Mouse (Mus musculus) gastrocnemius, adult 2 months (tissue): ENCODE results near the gene Gm20388. TPM values are rescaled to one million over a fixed set of nuclear protein-coding genes. Genes with fewer than 3 reads are reported as not detected.
"Not testable (repeated sequence)": the region's sequence is repeated elsewhere in the genome, so short reads cannot be mapped to it uniquely, and the experiment has no call there.

ENCODE experiments used
- DNase-seq: peaks from one replicate; pipeline ENCODE4 v3.0.0; 2022
- H3K27ac ChIP-seq: fragments of 200-600 bp; 2 replicates; pipeline ENCODE4 v1.8.1; 2022; ENCODE audit warnings: mild to moderate bottlenecking
- H3K4me3 ChIP-seq: fragments of 200-600 bp; 2 replicates; pipeline ENCODE4 v1.8.1; 2022; ENCODE audit warnings: mild to moderate bottlenecking, moderate library complexity
- CTCF ChIP-seq: fragments of 200-600 bp; IDR thresholded peaks from 2 replicates; pipeline ENCODE4 v1.8.1; 2022; ENCODE audit warnings: antibody characterized with exemption, mild to moderate bottlenecking, moderate library complexity
- intact Hi-C: fragments of 180-260 bp; cut with DNase I; formaldehyde crosslinking; loops from one replicate; pipeline ENCODE4 v1.15.1; 2025
- total RNA-seq, 2 experiments: library from RNA; stranded (reverse); gene quantifications; 2 replicates each; pipeline ENCODE4 v1.2.3; 2021

The Gm20388 gene
- total RNA-seq, 2 experiments from 2014 or later, result 6.1 to 15.0 TPM

DNA sequence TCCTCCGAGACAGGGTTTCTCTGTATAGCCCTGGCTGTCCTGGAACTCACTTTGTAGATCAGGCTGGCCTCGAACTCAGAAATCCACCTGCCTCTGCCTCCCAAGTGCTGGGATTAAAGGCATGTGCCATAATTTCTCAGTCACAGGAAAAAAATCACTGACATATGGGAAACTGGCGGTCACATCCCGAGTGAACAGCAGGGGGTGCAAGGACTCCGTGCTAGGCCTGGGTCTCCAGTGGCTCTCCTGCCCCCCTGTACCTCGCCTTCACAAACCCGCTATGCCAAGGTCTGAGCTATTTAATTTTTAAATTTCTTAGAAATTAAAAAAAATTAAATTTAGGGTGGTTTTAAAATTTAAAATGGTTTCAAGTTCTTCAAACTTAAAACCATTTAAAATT is 769.8 kb downstream of the Gm20388 start:
- peak; percentile 61 for DNase-seq
- not testable (repeated sequence) for H3K4me3 ChIP-seq, H3K27ac ChIP-seq
- peak; percentile 62 for TF ChIP-seq CTCF
- intact Hi-C loops, result loop anchor here (5.0 kb wide), 1 partner anchor 57 kb away; the partner anchor contains the start of gene Irf8

GRCm38 (mm10) chr8:120681113-120681512 is 770.5 kb downstream of the Gm20388 start:
- no peak overlapping the region for H3K4me3 ChIP-seq
- 0 out of 2 replicates have a peak overlapping the region, but pooled peaks have one; percentile 4 for H3K27ac ChIP-seq
- intact Hi-C loops, result loop anchor here (5.0 kb wide), 1 partner anchor 56 kb away; the partner anchor contains the start of gene Irf8
- peak; percentile 73 for DNase-seq
- no peak for TF ChIP-seq CTCF

DNA sequence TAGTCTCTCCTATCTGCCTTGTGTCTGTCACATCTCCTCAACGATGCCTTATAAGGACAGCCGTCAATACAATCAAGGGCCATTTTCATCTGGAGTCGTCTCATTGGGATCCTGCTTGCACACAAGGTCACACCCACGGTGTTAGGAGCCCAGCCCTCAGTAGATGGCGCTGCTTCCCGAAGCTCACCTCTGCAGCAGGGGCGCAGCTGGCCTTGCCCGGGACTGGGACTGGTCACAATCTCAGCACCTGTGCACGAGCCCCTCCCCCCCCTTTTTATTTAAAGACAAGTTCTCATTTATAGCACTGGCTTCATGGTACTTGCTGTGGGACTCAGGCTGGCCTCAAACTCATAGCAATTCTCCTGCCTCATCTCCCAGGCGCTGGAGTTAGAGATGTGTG is 773.0 kb downstream of the Gm20388 start:
- DNase-seq, result peak; percentile 89
- Histone ChIP-seq H3K4me3 (no peak overlapping the region), H3K27ac (no peak overlapping the region)
- intact Hi-C loops, result loop anchor here (5.0 kb wide), 1 partner anchor 54 kb away; the partner anchor contains the start of gene Irf8
- peak; percentile 87 for TF ChIP-seq CTCF

- no peak for DNase-seq
- Histone ChIP-seq H3K27ac (0 out of 2 replicates have a peak overlapping the region, but pooled peaks have one; percentile 73), H3K4me3 (no peak overlapping the region)
- intact Hi-C loops, result loop anchor here (5.0 kb wide), 1 partner anchor 53 kb away; the partner anchor contains the start of gene Irf8
- no peak for TF ChIP-seq CTCF
These were observed 773.4 kb downstream of the Gm20388 start for GRCm38 (mm10) chr8:120684082-120684481.

DNA sequence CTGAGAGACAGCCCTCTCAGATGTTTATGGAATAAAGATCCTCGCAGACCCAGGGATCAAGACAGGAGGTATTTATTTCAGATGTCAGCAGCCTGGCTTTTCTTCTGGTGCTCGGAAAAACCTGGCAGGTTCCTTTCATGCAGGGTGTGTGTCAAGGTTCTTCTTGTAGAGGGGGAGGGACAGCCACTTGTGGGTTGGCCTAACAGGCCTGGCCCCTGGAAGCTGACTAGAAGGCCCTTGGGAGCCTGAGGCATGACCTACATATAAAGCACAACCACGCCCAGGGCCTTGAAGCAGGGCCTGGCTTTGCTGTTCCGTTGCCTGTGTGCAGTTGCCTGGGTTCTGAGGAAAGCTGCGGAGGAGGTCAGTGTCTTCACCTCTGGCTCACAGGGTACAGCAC is 774.5 kb downstream of the Gm20388 start:
- H3K4me3 ChIP-seq, result peak overlapping the region; percentile 38
- TF ChIP-seq CTCF, result no peak
- DNase-seq, result peak; percentile 81
- intact Hi-C loops, result no loop called here
- peak overlapping the region; percentile 73 for H3K27ac ChIP-seq

DNA sequence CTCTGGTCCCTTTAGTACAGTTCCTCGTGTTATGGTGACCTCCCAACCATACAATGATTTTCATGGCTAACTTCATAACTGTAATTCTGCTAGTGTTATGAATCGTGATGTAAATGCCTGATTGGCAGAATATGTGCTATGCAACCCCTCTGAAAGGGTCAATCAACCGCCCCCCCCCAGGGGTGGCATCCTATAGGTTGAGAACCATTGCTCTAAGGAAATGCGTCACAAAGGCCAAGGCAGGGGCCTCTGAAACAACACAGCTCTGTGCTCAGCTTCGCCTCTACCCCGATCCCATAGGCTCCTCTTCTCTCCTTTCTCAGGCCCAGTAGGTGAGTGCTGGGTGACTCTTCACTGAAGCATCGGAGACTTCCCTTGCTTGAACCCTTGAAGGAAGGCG is 775.0 kb downstream of the Gm20388 start:
- H3K4me3 ChIP-seq, result peak overlapping the region; percentile 38
- intact Hi-C loops, result no loop called here
- peak overlapping the region; percentile 73 for H3K27ac ChIP-seq

GRCm38 (mm10) chr8:120686051-120686450 is 775.4 kb downstream of the Gm20388 start:
- H3K27ac ChIP-seq, result peak overlapping the region; percentile 73
- TF ChIP-seq CTCF, result no peak
- H3K4me3 ChIP-seq, result no peak overlapping the region; the same call in 1 of the 2 replicates
- intact Hi-C loops, result no loop called here
- DNase-seq, result peak; percentile 63

More for the DNA sequence above, 775.0 kb downstream of the Gm20388 start:
- TF ChIP-seq CTCF, result no peak
- no peak for DNase-seq

DNA sequence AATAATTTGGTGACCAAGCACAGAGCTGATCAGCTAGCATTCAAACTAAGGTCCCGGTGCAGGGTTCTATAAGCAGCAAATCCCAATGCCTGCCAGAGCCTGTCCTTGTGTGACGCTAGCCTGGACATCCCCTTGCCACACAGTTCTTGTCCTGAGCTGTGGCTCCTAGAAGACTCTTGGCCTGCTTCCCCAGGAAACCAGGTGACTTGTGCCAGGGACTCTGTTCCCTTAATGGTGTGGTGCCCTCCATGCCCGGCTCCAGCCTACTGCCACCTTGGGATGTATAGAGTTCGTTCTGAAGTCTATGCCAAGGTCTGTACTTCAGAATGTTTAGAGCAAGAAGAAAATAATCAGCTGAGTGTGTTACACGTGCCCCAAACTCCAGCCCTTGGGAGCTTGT is 775.9 kb downstream of the Gm20388 start:
- peak; percentile 25 for DNase-seq
- H3K27ac ChIP-seq, result peak overlapping the region; percentile 73; the same call in 1 of the 2 replicates
- TF ChIP-seq CTCF, result no peak
- H3K4me3 ChIP-seq, result no peak overlapping the region
- intact Hi-C loops, result no loop called here

DNA sequence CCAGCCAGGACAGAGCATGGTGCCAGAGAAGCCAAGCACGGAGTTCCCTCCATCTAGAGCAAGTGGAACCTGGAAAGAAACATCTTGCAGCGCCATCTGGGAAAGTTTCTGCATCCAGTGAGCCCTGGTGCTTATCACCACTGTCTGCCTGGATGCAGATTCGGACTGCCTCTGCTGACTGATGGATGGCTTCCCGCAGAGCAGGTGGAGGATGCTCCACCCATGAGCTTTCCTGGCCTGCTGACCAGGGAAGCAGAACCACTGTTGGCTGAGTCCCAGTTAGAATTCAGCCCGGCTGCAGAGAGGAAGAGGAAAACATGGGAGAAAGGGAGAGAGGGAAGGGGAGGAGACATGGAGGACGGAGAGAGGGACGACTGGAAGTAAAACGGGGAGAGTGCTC is 777.1 kb downstream of the Gm20388 start:
- DNase-seq, result peak; percentile 66
- Histone ChIP-seq H3K27ac (peak overlapping the region; percentile 9; the same call in 1 of the 2 replicates), H3K4me3 (no peak overlapping the region)
- no peak for TF ChIP-seq CTCF
- intact Hi-C loops, result no loop called here

DNA sequence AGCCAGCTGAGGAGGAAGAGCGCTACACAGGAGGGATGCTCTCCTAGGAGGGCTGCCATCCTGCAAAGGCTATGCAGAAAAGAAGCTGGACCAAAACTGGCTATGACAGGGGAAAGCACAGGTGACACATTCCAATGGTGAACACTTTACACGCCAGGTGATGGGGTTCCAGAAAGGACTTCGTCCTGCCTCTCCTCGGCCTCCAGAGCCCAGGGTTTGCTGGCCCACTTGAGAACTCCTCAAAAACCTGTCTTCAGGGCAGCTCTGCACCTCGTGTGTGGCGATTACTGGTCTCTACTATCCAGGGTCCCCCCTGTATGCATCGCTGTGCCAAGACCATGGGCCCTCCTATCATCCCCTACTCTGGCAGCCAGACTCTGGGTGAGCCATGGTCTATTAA is 777.9 kb downstream of the Gm20388 start:
- Histone ChIP-seq H3K27ac (no peak overlapping the region), H3K4me3 (no peak overlapping the region)
- peak; percentile 13 for DNase-seq
- intact Hi-C loops, result no loop called here
- no peak for TF ChIP-seq CTCF

DNA sequence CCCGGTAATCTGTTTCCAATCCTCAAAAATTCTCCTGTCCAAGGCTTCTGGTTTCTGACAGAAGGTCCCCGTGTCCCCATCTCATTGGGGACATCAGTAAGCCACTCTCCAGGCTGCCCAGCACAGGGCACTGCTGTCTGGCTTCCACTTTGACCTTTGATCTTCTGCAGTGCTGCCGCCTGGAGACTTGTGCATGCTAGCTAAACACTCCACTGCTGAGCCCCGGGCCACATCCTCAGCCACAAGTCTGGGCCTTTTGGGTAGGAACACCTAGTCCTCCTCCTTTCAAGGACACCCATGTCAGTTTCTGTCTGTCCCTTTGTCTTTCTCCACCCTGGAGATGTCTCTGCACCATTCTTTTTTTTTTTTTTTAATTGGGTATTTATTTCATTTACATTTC is 782.3 kb downstream of the Gm20388 start:
- intact Hi-C loops, result no loop called here

GRCm38 (mm10) chr8:120693861-120694493 is 783.3 kb downstream of the Gm20388 start:
- no peak for TF ChIP-seq CTCF
- peak overlapping the region; percentile 50 for H3K4me3 ChIP-seq
- peak overlapping the region; percentile 69 for H3K27ac ChIP-seq
- peak; percentile 81 for DNase-seq
- intact Hi-C loops, result loop anchor here (2.0 kb wide), 1 partner anchor 43 kb away; the partner anchor contains the start of gene Irf8

More for the DNA sequence above, 782.3 kb downstream of the Gm20388 start:
- no peak for DNase-seq
- Histone ChIP-seq H3K27ac (no peak overlapping the region), H3K4me3 (no peak overlapping the region)
- no peak for TF ChIP-seq CTCF

- no peak for TF ChIP-seq CTCF
- H3K27ac ChIP-seq, result peak overlapping the region; percentile 40; the same call in 1 of the 2 replicates
- DNase-seq, result peak; percentile 33
- intact Hi-C loops, result no loop called here
- no peak overlapping the region for H3K4me3 ChIP-seq
These were observed 785.9 kb downstream of the Gm20388 start for GRCm38 (mm10) chr8:120696401-120697153.
